Mouse (Mus musculus): ENCODE results near the gene Prss12. TPM values are rescaled to one million over a fixed set of nuclear protein-coding genes. Genes with fewer than 3 reads are reported as not detected.

Gene Prss12
- total RNA-seq, 1 experiment = 1.3 TPM

- in situ Hi-C loops (cut with MboI; ENCODE audit: low sequenced_read_pairs in 2 of 2, unreplicated experiment in 2 of 2) = no loop called here
- no peaks in the 10 kb centered on the region for H3K4me1 ChIP-seq (ENCODE audit: control insufficient read depth in 2 of 2, insufficient read depth in 2 of 2, low read length in 2 of 2, poor library complexity in 1 of 2)
- DNase-seq (ENCODE audit: low read depth, low spot score) = no peak
- no peak overlapping the region for H3K9ac ChIP-seq (ENCODE audit: insufficient read depth, low read depth, low read length, poor library complexity, severe bottlenecking)
- no peaks in the 10 kb centered on the region for H3K36me3 ChIP-seq (ENCODE audit: control insufficient read depth, insufficient read depth, low read length, poor library complexity, severe bottlenecking)
- H3K4me3 ChIP-seq (ENCODE audit: insufficient read depth in 1 of 2, low read depth in 1 of 2, low read length in 2 of 2, poor library complexity in 1 of 2, severe bottlenecking in 1 of 2) = no peak overlapping the region
- TF ChIP-seq ZNF384 (IDR thresholded peaks at IDR 0.05; ENCODE audit: low read depth, low read length) (no peak), ZC3H11A (IDR thresholded peaks at IDR 0.05; ENCODE audit: borderline replicate concordance, low read depth, low read length) (no peak), CHD2 (IDR thresholded peaks at IDR 0.05; ENCODE audit: low read depth, low read length) (no peak), MAFK (IDR thresholded peaks at IDR 0.05; ENCODE audit: insufficient read depth, low read depth, low read length) (no peak)
- no peak overlapping the region for H3K27ac ChIP-seq (ENCODE audit: insufficient read depth, low read depth, low read length, poor library complexity, severe bottlenecking)
- H3K9me3 ChIP-seq (ENCODE audit: control insufficient read depth, insufficient read depth, low read depth, low read length) = no peaks in the 10 kb centered on the region
Observed at GRCm38 (mm10) chr3:123527806-123528507, 81.2 kb downstream of the Prss12 start.

GRCm38 (mm10) chr3:123531124-123531523 lies 84.4 kb downstream of the Prss12 start:
- TF ChIP-seq ZNF384 (IDR thresholded peaks at IDR 0.05; ENCODE audit: low read depth, low read length) = no peak
- no peak for TF ChIP-seq MAFK (IDR thresholded peaks at IDR 0.05; ENCODE audit: insufficient read depth, low read depth, low read length)
- no peak for TF ChIP-seq CHD2 (IDR thresholded peaks at IDR 0.05; ENCODE audit: low read depth, low read length)
- H3K9ac ChIP-seq (ENCODE audit: insufficient read depth, low read depth, low read length, poor library complexity, severe bottlenecking) = no peak overlapping the region
- no peaks in the 10 kb centered on the region for H3K4me1 ChIP-seq (ENCODE audit: control insufficient read depth in 2 of 2, insufficient read depth in 2 of 2, low read length in 2 of 2, poor library complexity in 1 of 2)
- in situ Hi-C loops (cut with MboI; ENCODE audit: low sequenced_read_pairs in 2 of 2, unreplicated experiment in 2 of 2) = no loop called here
- H3K4me3 ChIP-seq (ENCODE audit: insufficient read depth in 1 of 2, low read depth in 1 of 2, low read length in 2 of 2, poor library complexity in 1 of 2, severe bottlenecking in 1 of 2) = no peak overlapping the region
- DNase-seq (ENCODE audit: low read depth, low spot score) = no peak
- H3K9me3 ChIP-seq (ENCODE audit: control insufficient read depth, insufficient read depth, low read depth, low read length) = no peaks in the 10 kb centered on the region
- H3K36me3 ChIP-seq (ENCODE audit: control insufficient read depth, insufficient read depth, low read length, poor library complexity, severe bottlenecking) = no peaks in the 10 kb centered on the region
- no peak overlapping the region for H3K27ac ChIP-seq (ENCODE audit: insufficient read depth, low read depth, low read length, poor library complexity, severe bottlenecking)

GRCm38 (mm10) chr3:123537279-123537678 lies 90.6 kb downstream of the Prss12 start:
- H3K4me3 ChIP-seq (ENCODE audit: insufficient read depth in 1 of 2, low read depth in 1 of 2, low read length in 2 of 2, poor library complexity in 1 of 2, severe bottlenecking in 1 of 2) = no peak overlapping the region
- H3K36me3 ChIP-seq (ENCODE audit: control insufficient read depth, insufficient read depth, low read length, poor library complexity, severe bottlenecking) = no peaks in the 10 kb centered on the region
- in situ Hi-C loops (cut with MboI; ENCODE audit: low sequenced_read_pairs in 2 of 2, unreplicated experiment in 2 of 2) = no loop called here
- no peaks in the 10 kb centered on the region for H3K9me3 ChIP-seq (ENCODE audit: control insufficient read depth, insufficient read depth, low read depth, low read length)
- TF ChIP-seq HCFC1 (IDR thresholded peaks at IDR 0.05; ENCODE audit: borderline replicate concordance, insufficient read depth, low read length) (no peak), CHD2 (IDR thresholded peaks at IDR 0.05; ENCODE audit: low read depth, low read length) (no peak), ZNF384 (IDR thresholded peaks at IDR 0.05; ENCODE audit: low read depth, low read length) (no peak), ZC3H11A (IDR thresholded peaks at IDR 0.05; ENCODE audit: borderline replicate concordance, low read depth, low read length) (no peak), MAFK (IDR thresholded peaks at IDR 0.05; ENCODE audit: insufficient read depth, low read depth, low read length) (no peak)
- no peak overlapping the region for H3K27ac ChIP-seq (ENCODE audit: insufficient read depth, low read depth, low read length, poor library complexity, severe bottlenecking)
- no peak for DNase-seq (ENCODE audit: low read depth, low spot score)
- no peaks in the 10 kb centered on the region for H3K4me1 ChIP-seq (ENCODE audit: control insufficient read depth in 2 of 2, insufficient read depth in 2 of 2, low read length in 2 of 2, poor library complexity in 1 of 2)
- no peak overlapping the region for H3K9ac ChIP-seq (ENCODE audit: insufficient read depth, low read depth, low read length, poor library complexity, severe bottlenecking)

- no peak overlapping the region for H3K27ac ChIP-seq (ENCODE audit: insufficient read depth, low read depth, low read length, poor library complexity, severe bottlenecking)
- in situ Hi-C loops (cut with MboI; ENCODE audit: low sequenced_read_pairs in 2 of 2, unreplicated experiment in 2 of 2) = no loop called here
- no peak overlapping the region for H3K9ac ChIP-seq (ENCODE audit: insufficient read depth, low read depth, low read length, poor library complexity, severe bottlenecking)
- H3K4me3 ChIP-seq (ENCODE audit: insufficient read depth in 1 of 2, low read depth in 1 of 2, low read length in 2 of 2, poor library complexity in 1 of 2, severe bottlenecking in 1 of 2) = no peak overlapping the region
- no peaks in the 10 kb centered on the region for H3K9me3 ChIP-seq (ENCODE audit: control insufficient read depth, insufficient read depth, low read depth, low read length)
- no peak for TF ChIP-seq ZNF384 (IDR thresholded peaks at IDR 0.05; ENCODE audit: low read depth, low read length)
- TF ChIP-seq MAFK (IDR thresholded peaks at IDR 0.05; ENCODE audit: insufficient read depth, low read depth, low read length) = no peak
- TF ChIP-seq HCFC1 (IDR thresholded peaks at IDR 0.05; ENCODE audit: borderline replicate concordance, insufficient read depth, low read length) = no peak
- TF ChIP-seq CHD2 (IDR thresholded peaks at IDR 0.05; ENCODE audit: low read depth, low read length) = no peak
- no peak for TF ChIP-seq ZC3H11A (IDR thresholded peaks at IDR 0.05; ENCODE audit: borderline replicate concordance, low read depth, low read length)
- H3K4me1 ChIP-seq (ENCODE audit: control insufficient read depth in 2 of 2, insufficient read depth in 2 of 2, low read length in 2 of 2, poor library complexity in 1 of 2) = no peaks in the 10 kb centered on the region
- H3K36me3 ChIP-seq (ENCODE audit: control insufficient read depth, insufficient read depth, low read length, poor library complexity, severe bottlenecking) = no peaks in the 10 kb centered on the region
- DNase-seq (ENCODE audit: low read depth, low spot score) = no peak
Observed at GRCm38 (mm10) chr3:123543585-123544304, 97.0 kb downstream of the Prss12 start.

Data from ES-E14 (cell line).